Mouse (Mus musculus) kidney, adult 2 months (tissue): ENCODE measurements around the gene Mmgt2. TPM values are rescaled to one million over a fixed set of nuclear protein-coding genes. Genes with fewer than 3 reads are reported as not detected.

Experiments used
- DNase-seq: peaks from one replicate; pipeline ENCODE4 v3.0.0; 2021
- H3K27ac ChIP-seq: fragments of 200-500 bp; 2 replicates; pipeline ENCODE4 v1.5.1; 2012; ENCODE audit warnings: low read depth, low read length, control low read depth, inconsistent platforms; ENCODE audit not compliant: insufficient read depth
- H3K27me3 ChIP-seq: fragments of 200-500 bp; replicated peaks from 2 replicates; pipeline ENCODE4 v1.6.1; 2012; ENCODE audit warnings: mild to moderate bottlenecking, moderate library complexity, low read length, inconsistent platforms; ENCODE audit not compliant: control insufficient read depth, insufficient read depth
- H3K36me3 ChIP-seq: fragments of 200-500 bp; 2 replicates; pipeline ENCODE4 v1.6.1; 2012; ENCODE audit warnings: mild to moderate bottlenecking, moderate library complexity, low read length, inconsistent platforms; ENCODE audit not compliant: control insufficient read depth, insufficient read depth
- H3K4me1 ChIP-seq: fragments of 200-500 bp; 2 replicates; pipeline ENCODE4 v1.6.1; 2011; ENCODE audit warnings: low read length; ENCODE audit not compliant: control insufficient read depth, insufficient read depth
- H3K4me3 ChIP-seq: fragments of 200-500 bp; 2 replicates; pipeline ENCODE4 v1.5.1; 2011; ENCODE audit warnings: mild to moderate bottlenecking, low read depth, low read length, control low read depth; ENCODE audit not compliant: insufficient read depth
- CTCF ChIP-seq: fragments of 200-500 bp; conservative IDR thresholded peaks from 2 replicates; pipeline ENCODE4 v1.5.1; 2011; ENCODE audit warnings: low read depth, mild to moderate bottlenecking, control low read depth, low read length, moderate library complexity, mixed read lengths; ENCODE audit not compliant: insufficient read depth, insufficient read length
- POLR2A ChIP-seq: fragments of 200-500 bp; IDR thresholded peaks from one replicate; pipeline ENCODE4 v1.6.1; 2011; ENCODE audit warnings: low read depth, low read length, control low read depth
- WGBS: fragments of 180-500 bp; shearing (Covaris S2); methylation state at CpG from one replicate; pipeline ENCODE4 v1.1.7; 2018; 5-methylcytosine and 5-hydroxymethylcytosine counted together
- polyA plus RNA-seq: library from polyadenylated mRNA; depleted of rRNA; stranded (reverse); fragments of >200 nt; gene quantifications from 2 replicates; pipeline ENCODE4 v1.2.3, GENCODE M21; 2012; rRNA removed

The Mmgt2 gene
- polyA plus RNA-seq = 24.0 and 33.1 TPM in 2 replicates

DNA sequence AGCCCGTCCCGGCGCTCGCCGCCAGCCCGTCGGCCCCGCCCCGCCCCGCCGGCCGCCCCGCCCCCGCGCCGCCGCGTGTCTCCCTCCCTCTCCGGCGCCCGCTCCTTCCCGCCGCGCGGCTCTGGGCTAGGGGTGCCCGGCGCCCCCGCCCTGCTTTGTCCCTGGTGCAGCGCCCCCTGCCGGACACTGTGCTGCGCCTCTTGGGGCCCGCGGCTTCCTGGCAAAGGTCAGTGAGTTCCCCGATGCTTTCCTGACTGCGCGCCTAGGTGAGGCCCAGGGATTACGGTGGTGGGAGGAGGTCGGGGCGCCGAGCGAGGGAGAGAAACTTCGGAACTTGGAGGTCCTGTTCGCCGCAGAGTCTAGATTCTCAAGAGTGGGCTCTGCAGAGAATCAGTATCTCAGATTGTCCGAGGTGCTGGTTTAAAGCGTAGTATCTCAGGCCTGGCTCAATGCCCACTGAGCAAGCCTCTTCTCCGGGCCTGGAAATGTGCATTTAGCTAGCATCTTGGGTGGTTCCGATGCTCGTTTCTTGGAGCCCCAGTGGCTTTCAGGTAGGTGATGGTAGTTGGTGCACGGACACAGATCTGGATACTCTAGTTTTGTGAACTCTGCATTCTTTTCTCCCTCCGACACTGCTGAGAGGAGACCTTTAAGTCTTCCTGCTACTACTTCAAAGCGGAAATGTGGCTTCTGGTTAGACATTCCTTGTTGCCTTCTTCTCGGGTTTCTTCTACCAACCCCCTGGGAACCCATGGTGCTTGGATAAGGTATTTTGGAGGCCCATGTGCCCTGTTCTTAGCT, at the start of gene Mmgt2:
Gene Mmgt2 (plus strand): TSS at position 74 of the 801 bp plus-strand sequence.
- peak; percentile 96 for DNase-seq
- Histone ChIP-seq H3K4me1 (peaks cover 7% of the 10 kb centered on the region), H3K27ac (peak within 1 kb of the TSS; percentile 25), H3K27me3 (no peaks in the 10 kb centered on the region), H3K36me3 (no peaks in the 10 kb centered on the region), H3K4me3 (peak within 1 kb of the TSS; percentile 65)
- no peak for TF ChIP-seq POLR2A
- peak; percentile 67 for TF ChIP-seq CTCF
- 1% methylated on average over 33 of the region's 53 CpGs for WGBS

DNA sequence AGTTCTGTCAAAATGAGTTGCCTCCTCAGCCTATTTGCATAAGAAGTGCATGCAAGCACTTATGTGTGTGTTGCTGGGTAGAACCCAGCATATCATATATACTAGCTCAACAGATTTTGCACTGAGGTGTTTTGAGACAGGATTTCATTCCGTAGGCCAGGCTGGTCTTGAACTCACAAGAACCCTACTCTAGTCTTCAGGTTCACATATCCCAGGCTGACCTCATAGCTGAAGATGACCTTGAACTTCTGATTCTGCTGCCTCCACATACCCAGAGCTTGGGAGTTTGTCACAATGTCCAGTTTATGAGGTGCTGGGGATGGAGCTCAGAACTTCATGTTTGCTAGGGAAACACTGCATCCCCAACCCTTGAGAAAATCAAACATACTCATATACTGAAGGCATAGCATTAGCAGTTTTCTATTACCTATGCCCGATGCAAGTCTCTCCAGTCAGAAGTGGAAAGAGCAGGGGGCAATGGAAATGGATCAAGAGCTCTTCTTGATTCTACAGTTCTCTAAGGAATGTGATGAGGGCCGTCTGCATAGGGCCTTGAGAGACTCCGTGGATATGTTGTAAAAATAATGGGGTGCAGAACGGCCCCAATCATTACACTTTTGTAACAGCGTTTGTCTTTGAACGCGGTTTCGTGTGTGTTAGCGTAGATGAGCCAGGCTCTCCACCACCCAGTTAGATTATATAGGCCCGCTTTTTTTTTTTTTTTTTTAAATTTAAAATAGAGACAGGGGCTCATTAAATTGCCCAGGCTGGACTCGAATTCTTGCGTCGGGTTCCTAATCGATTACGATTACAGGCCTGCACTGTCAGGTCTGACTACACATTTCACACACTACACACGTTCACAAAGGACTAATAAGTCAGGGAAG, 46.5 kb upstream of the Mmgt2 start:
- WGBS = 11% methylated on average over 17 of the region's 17 CpGs
- Histone ChIP-seq H3K36me3 (peaks cover 5% of the 10 kb centered on the region), H3K27me3 (no peaks in the 10 kb centered on the region), H3K4me3 (peak overlapping the region; percentile 63), H3K4me1 (peaks cover 6% of the 10 kb centered on the region; the same call in 1 of the 2 replicates), H3K27ac (no peak overlapping the region; the same call in 1 of the 2 replicates)
- TF ChIP-seq CTCF (no peak), POLR2A (no peak)
- DNase-seq = no peak

DNA sequence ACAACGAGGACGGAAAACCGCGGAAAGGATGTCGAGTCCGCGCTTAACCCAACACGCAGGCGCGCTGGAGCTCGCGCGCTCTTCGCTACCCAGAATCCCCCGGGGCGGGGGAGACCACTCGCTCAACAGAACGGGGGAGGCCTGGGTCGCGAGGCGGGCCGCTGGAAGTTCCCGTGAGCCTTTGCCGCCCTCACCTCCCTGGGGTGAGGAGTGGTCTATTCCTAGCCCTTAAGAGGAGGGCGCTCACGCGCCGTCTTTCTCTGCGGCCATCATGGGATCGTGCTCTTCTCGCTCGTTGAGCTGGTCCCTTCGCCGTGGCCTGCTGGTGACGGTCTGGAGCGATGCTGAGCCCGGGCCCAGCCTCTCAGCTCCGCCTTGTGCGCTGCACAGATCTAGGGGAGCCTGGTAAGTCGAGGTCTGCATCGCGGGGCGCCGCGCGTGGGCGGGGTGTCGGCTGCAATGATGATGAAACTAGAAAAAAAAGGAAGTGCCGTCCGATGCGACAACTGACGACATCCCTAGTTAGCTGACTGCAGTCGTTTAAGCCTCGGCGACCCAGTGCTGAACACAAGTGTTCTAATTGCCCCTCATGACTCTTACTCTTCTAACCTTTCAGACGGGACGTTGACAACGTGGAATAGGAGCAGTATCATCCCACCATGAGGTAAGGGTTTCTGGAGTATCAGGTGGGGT, 45.7 kb upstream of the Mmgt2 start:
- peak overlapping the region; percentile 87 for H3K27ac ChIP-seq
- DNase-seq = peak; percentile 98
- no peaks in the 10 kb centered on the region for H3K27me3 ChIP-seq
- TF ChIP-seq POLR2A (peak; percentile 99), CTCF (no peak)
- under 1% methylated on average over 58 of the region's 58 CpGs for whole genome bisulfite sequencing
- peak overlapping the region; percentile 86 for H3K4me3 ChIP-seq
- peaks cover 5% of the 10 kb centered on the region for H3K36me3 ChIP-seq
- peaks cover 6% of the 10 kb centered on the region; the same call in 1 of the 2 replicates for H3K4me1 ChIP-seq

DNA sequence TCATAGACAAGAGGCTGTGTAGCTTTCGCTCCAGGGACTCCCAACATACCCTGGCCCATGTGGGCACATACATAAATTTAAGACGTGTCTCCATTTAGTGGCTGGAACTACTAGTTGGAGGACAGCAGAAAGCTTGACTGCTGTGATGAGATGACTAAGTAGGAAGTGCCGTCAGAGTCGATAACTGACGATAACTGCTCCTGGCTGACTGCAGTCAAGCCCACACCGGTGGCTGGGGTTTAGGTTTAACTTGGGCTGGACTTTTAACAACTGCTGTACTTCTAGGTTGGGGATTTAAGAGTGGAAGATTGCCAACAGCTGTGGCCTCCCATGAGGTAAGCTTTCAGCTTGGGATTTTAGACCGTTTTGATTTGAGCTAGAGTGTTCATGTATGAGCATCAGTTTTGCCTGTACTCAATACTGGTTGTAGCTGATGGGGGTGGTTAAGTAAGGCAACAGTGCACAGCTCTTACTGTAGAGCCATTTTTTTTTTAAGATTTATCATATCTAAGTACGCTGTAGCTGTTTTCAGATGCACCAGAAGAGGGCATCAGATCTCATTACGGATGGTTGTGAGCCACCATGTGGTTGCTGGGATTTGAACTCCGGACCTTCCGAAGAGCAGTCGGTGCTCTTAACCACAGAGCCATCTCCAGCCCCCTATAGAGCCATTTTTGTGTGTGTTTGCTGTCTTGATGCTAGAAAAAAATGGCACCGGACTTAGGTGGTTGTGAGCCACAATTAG, 45.0 kb upstream of the Mmgt2 start:
- 3% methylated on average over 13 of the region's 13 CpGs for WGBS
- no peaks in the 10 kb centered on the region for H3K27me3 ChIP-seq
- peaks cover 6% of the 10 kb centered on the region; the same call in 1 of the 2 replicates for H3K4me1 ChIP-seq
- peaks cover 5% of the 10 kb centered on the region for H3K36me3 ChIP-seq
- peak overlapping the region; percentile 87 for H3K27ac ChIP-seq
- peak overlapping the region; percentile 86 for H3K4me3 ChIP-seq
- DNase-seq = peak; percentile 58
- TF ChIP-seq CTCF (no peak), POLR2A (no peak)

DNA sequence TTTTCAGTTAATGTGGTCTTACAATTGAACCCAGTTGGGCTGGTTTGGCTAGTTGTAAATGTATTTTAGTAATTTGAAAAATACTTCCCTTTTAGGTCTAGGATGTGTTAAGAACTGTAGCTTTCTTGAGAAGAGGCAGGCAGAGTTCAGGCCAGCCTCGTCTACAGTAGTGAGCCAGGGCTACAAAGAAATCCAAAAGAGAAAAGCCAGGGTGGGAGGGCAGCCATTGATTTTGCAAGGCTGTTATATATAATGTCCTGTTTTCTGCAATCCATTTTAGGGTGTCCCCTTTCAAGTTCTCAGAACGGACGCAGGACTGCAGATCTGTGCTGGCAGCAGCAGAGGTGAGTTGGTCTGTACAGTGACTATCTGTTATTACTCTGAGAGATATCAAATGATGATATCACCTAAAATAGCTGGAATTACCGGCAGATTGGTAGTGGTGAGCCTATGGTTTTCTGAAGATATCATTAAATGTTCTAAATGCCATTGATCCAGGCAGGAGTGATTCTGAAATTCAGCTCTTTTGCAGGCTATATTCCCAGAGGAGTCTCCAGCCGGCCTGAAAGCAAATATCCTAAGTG, 44.2 kb upstream of the Mmgt2 start:
- no peak for DNase-seq
- H3K27me3 ChIP-seq = no peaks in the 10 kb centered on the region
- WGBS = 47% methylated on average over 5 of the region's 5 CpGs
- TF ChIP-seq CTCF (no peak), POLR2A (no peak)
- no peak overlapping the region for H3K27ac ChIP-seq
- H3K36me3 ChIP-seq = peaks cover 5% of the 10 kb centered on the region
- H3K4me3 ChIP-seq = no peak overlapping the region
- H3K4me1 ChIP-seq = peaks cover 6% of the 10 kb centered on the region; the same call in 1 of the 2 replicates
